In genomic region chr5:33337206-33337605, GRCm38 (mm10) we compare ENCODE assay signal across 8 mouse cellular contexts. TPM values are rescaled to one million over a fixed set of nuclear protein-coding genes. Genes with fewer than 3 reads are reported as not detected.
DNase-seq lines count a peak whose midpoint lies in the region; TF ChIP-seq lines count a peak whose summit lies in the region.

No protein-coding gene starts in this region.

- H3ac ChIP-seq in myocyte (ENCODE audit: control insufficient read depth, insufficient read length), result peak overlapping the region; percentile 97

- H3K9me3 ChIP-seq in limb, embryonic 10.5 days (replicated peaks), result no peaks in the 10 kb centered on the region

- no peak for DNase-seq in cerebellum, adult 2 months
- DNase-seq in cerebellum, adult 9-10 months, result no peak
- peak; percentile 58 for DNase-seq in liver, adult 2 months (ENCODE audit: extremely low read depth, low read depth, low spot score)
- no peak for DNase-seq in liver
- no peak for DNase-seq in limb, embryonic 10.5 days (ENCODE audit: low spot score)
- DNase-seq in frontal cortex, adult 2 months (ENCODE audit: extremely low spot score in 1 of 2, low spot score in 1 of 2), result no peak
- DNase-seq in thymus, postnatal 36 days, result no peak

- TF ChIP-seq CTCF in cerebellum, adult 2 months (IDR thresholded peaks at IDR 0.05; ENCODE audit: borderline replicate concordance, insufficient read depth, low read depth, low read length), result no peak
- TF ChIP-seq CTCF in liver, adult 2 months (IDR thresholded peaks at IDR 0.05; ENCODE audit: low read depth, low read length), result no peak

- 70% methylated on average over 8 of the region's 8 CpGs for WGBS in cerebellum, adult 2 months
- 29% methylated on average over 8 of the region's 8 CpGs for WGBS in liver, adult 2 months
- WGBS in limb, embryonic 10.5 days, result 84% methylated on average over 8 of the region's 8 CpGs

- no peak for TF ChIP-seq POLR2A in cerebellum, adult 2 months (IDR thresholded peaks at IDR 0.05; ENCODE audit: borderline replicate concordance, insufficient read depth, low read length)
- no peak for TF ChIP-seq POLR2A in liver, adult 2 months (IDR thresholded peaks at IDR 0.05; ENCODE audit: extremely low read depth, insufficient read depth, low read length)
- TF ChIP-seq POLR2A in myocyte (IDR thresholded peaks at IDR 0.05; ENCODE audit: insufficient read length, low read depth), result no peak

- H3K36me3 ChIP-seq in liver, adult 2 months (ENCODE audit: control insufficient read depth, insufficient read depth, low read length), result no peaks in the 10 kb centered on the region
- H3K36me3 ChIP-seq in limb, embryonic 10.5 days, result peaks cover 42% of the 10 kb centered on the region
- peaks cover 4% of the 10 kb centered on the region for H3K36me3 ChIP-seq in myocyte (ENCODE audit: control insufficient read depth, insufficient read depth)

- H3K27ac ChIP-seq in cerebellum, adult 2 months (ENCODE audit: insufficient read depth, low read length), result no peak overlapping the region
- no peak overlapping the region for H3K27ac ChIP-seq in liver, adult 2 months (replicated peaks; ENCODE audit: insufficient read depth, low read depth, low read length)
- H3K27ac ChIP-seq in limb, embryonic 10.5 days, result no peak overlapping the region

- H3K4me1 ChIP-seq in cerebellum, adult 2 months (ENCODE audit: control insufficient read depth, insufficient read depth, low read length), result peaks cover 11% of the 10 kb centered on the region; the same call in 1 of the 2 replicates
- H3K4me1 ChIP-seq in liver, adult 2 months (ENCODE audit: control insufficient read depth, insufficient read depth, low read length), result peaks cover 17% of the 10 kb centered on the region
- peaks cover 20% of the 10 kb centered on the region for H3K4me1 ChIP-seq in limb, embryonic 10.5 days

- H3K4me3 ChIP-seq in cerebellum, adult 2 months (replicated peaks; ENCODE audit: insufficient read depth, low read depth, low read length), result peak overlapping the region; percentile 17
- no peak overlapping the region for H3K4me3 ChIP-seq in liver, adult 2 months (ENCODE audit: insufficient read depth, low read depth, low read length)
- H3K4me3 ChIP-seq in limb, embryonic 10.5 days, result 0 out of 2 replicates have a peak overlapping the region, but pooled peaks have one; percentile 13
- H3K4me3 ChIP-seq in myocyte, result peak overlapping the region; percentile 72

- H3K27me3 ChIP-seq in cerebellum, adult 2 months (ENCODE audit: control insufficient read depth, insufficient read depth, low read length), result no peaks in the 10 kb centered on the region
- no peaks in the 10 kb centered on the region for H3K27me3 ChIP-seq in liver, adult 2 months (ENCODE audit: control insufficient read depth, insufficient read depth, low read length)
- no peaks in the 10 kb centered on the region for H3K27me3 ChIP-seq in limb, embryonic 10.5 days (ENCODE audit: low read depth, poor library complexity, severe bottlenecking)
- no peaks in the 10 kb centered on the region for H3K27me3 ChIP-seq in myocyte (ENCODE audit: control insufficient read depth, insufficient read depth, insufficient read length)

- peak overlapping the region; percentile 79 for H3K4me2 ChIP-seq in myocyte (ENCODE audit: low read depth)

- no peak overlapping the region for H3K9ac ChIP-seq in liver, adult 2 months (ENCODE audit: low read depth, low read length)

- peaks cover 47% of the 10 kb centered on the region for H3K79me2 ChIP-seq in liver, adult 2 months (ENCODE audit: control insufficient read depth, insufficient read depth, low read length)
- H3K79me2 ChIP-seq in myocyte (ENCODE audit: control insufficient read depth, insufficient read depth), result peaks cover 65% of the 10 kb centered on the region

TF ChIP-seq in myocyte, 11 proteins besides CTCF, POLR2A, EP300 and RAD21:
- TF ChIP-seq POLR2AphosphoS2 (IDR thresholded peaks at IDR 0.05; ENCODE audit: insufficient read length, low read depth) (no peak), E2F4 (IDR thresholded peaks at IDR 0.05; ENCODE audit: insufficient read depth) (no peak), SRF (IDR thresholded peaks at IDR 0.05; ENCODE audit: control insufficient read depth, insufficient read length, low read depth) (no peak)

RNA-seq across cellular contexts. Expression of gene Maea, which starts 1.9 kb away (rescaled TPM):
- 132 and 145 TPM in 2 replicates for polyA plus RNA-seq in cerebellum, adult 2 months (2012; rRNA removed)
- 24.8 and 26.0 TPM in 2 replicates for total RNA-seq in liver, adult 2 months (2014; rRNA removed)
- 41.1 and 46.6 TPM in 2 replicates for polyA plus RNA-seq in liver, adult 2 months (2012; rRNA removed)
- 161 and 162 TPM in 2 replicates for polyA plus RNA-seq in limb, embryonic 10.5 days (2016; fragmentation: Nextera tagmentation; extraction: Ambion mirVana)
- 114 TPM for polyA plus RNA-seq in myocyte (2012; fragmentation: generic; extraction: Trizol)
- 102 and 113 TPM in 2 replicates for polyA plus RNA-seq in frontal cortex, adult 2 months (2012; rRNA removed)

RNA-seq across cellular contexts. Expression of gene Uvssa, which starts 41.1 kb away (rescaled TPM):
- 6.4 and 8.0 TPM in 2 replicates for polyA plus RNA-seq in cerebellum, adult 2 months (2012; rRNA removed)
- 4.2 and 4.4 TPM in 2 replicates for total RNA-seq in liver, adult 2 months (2014; rRNA removed)
- 2.5 and 3.4 TPM in 2 replicates for polyA plus RNA-seq in liver, adult 2 months (2012; rRNA removed)
- polyA plus RNA-seq in limb, embryonic 10.5 days (2016; fragmentation: Nextera tagmentation; extraction: Ambion mirVana), result 6.0 and 8.6 TPM in 2 replicates
- 1.6 TPM for polyA plus RNA-seq in myocyte (2012; fragmentation: generic; extraction: Trizol)
- 5.7 and 7.6 TPM in 2 replicates for polyA plus RNA-seq in frontal cortex, adult 2 months (2012; rRNA removed)
